Comparison of ENCODE assay signal across 10 mouse cellular contexts in the genomic region with DNA sequence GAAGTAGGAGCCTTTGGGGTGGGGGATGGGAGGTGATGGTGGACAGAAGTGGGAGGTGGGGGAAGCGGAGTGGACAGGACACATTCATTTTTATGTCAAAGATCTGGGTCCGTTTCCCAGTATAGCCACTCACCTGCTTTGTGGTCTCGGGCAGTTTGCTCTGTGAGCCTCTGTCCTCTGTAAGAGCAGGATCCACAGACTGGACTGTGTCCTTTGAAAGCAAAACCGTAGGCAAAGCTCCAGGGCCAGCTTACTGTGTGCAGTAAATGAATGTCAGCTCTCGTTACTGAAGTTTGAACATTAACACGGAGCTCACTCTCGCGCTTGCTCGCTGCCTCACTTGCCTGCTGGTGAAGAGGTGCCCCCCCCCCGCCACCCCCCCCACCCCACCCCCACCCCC.
DNase-seq lines count a peak whose midpoint lies in the region; ATAC-seq and TF ChIP-seq lines count a peak whose summit lies in the region.
"Had no signal": no experiment of that assay in that cellular context is flagged by ENCODE, and none has a peak within 500 bp of the region (broad histone marks: within the 10 kb centered on the region; RNA-seq: fewer than 3 reads in every experiment).

No protein-coding gene starts in this region.

- no peak for TF ChIP-seq CTCF in intestine, postnatal 0 days (IDR thresholded peaks at IDR 0.05; ENCODE audit: low read depth)
- TF ChIP-seq CTCF in left cerebral cortex, adult 2 months (IDR thresholded peaks at IDR 0.05) = no peak

- peak overlapping the region; percentile 52 for H3K4me2 ChIP-seq in intestine, postnatal 0 days (replicated peaks; ENCODE audit: low read depth)
- H3K4me2 ChIP-seq in liver, embryonic 11.5 days = peak overlapping the region; percentile 49
- H3K4me2 ChIP-seq: forebrain, embryonic 12.5 days had no signal

- no peak for DNase-seq in heart, embryonic 10.5 days (ENCODE audit: low spot score)
- no peak for DNase-seq in heart, postnatal 25 days (ENCODE audit: low spot score)
- peak; percentile 58 for DNase-seq in brain, adult 2 months (ENCODE audit: low read depth, low spot score)
- DNase-seq in liver, embryonic 11.5 days (ENCODE audit: low spot score) = no peak
- no peak for DNase-seq in left cerebral cortex, adult 2 months (ENCODE audit: extremely low spot score in 1 of 2, low spot score in 2 of 2)
- no peak for DNase-seq in thymus, postnatal 25 days
- DNase-seq in frontal cortex, postnatal 25 days (ENCODE audit: low spot score in 2 of 2) = no peak
- DNase-seq: thymus, postnatal 4 days had no signal

- no peaks in the 10 kb centered on the region for H3K27me3 ChIP-seq in heart, embryonic 10.5 days (ENCODE audit: insufficient read depth, poor library complexity, severe bottlenecking)
- H3K27me3 ChIP-seq in intestine, postnatal 0 days (replicated peaks; ENCODE audit: control insufficient read depth, insufficient read depth, low read length) = no peaks in the 10 kb centered on the region
- H3K27me3 ChIP-seq in liver, embryonic 11.5 days (replicated peaks; ENCODE audit: control insufficient read depth, insufficient read depth, low read length) = no peaks in the 10 kb centered on the region
- H3K27me3 ChIP-seq: forebrain, embryonic 12.5 days had no signal

- peak; percentile 70 for ATAC-seq in intestine, postnatal 0 days
- peak; percentile 68 for ATAC-seq in liver, embryonic 11.5 days (replicated peaks; ENCODE audit: low FRiP score)

- WGBS in heart, embryonic 10.5 days = 18% methylated on average over 10 of the region's 10 CpGs
- 9% methylated on average over 9 of the region's 10 CpGs for WGBS in intestine, postnatal 0 days
- WGBS in liver, embryonic 11.5 days = 22% methylated on average over 10 of the region's 10 CpGs

- no peak overlapping the region for H3K9ac ChIP-seq in intestine, postnatal 0 days (ENCODE audit: low read depth, low read length)
- H3K9ac ChIP-seq in liver, embryonic 11.5 days (ENCODE audit: low read depth, low read length) = 0 out of 2 replicates have a peak overlapping the region, but pooled peaks have one; percentile 1
- H3K9ac ChIP-seq: forebrain, embryonic 12.5 days had no signal

- H3K27ac ChIP-seq in heart, embryonic 10.5 days = peak overlapping the region; percentile 69
- peak overlapping the region; percentile 73 for H3K27ac ChIP-seq in intestine, postnatal 0 days (ENCODE audit: low read depth, low read length)
- peak overlapping the region; percentile 73 for H3K27ac ChIP-seq in liver, embryonic 11.5 days (ENCODE audit: low read depth, low read length)
- H3K27ac ChIP-seq in left cerebral cortex, adult 2 months = no peak overlapping the region
- H3K27ac ChIP-seq: forebrain, embryonic 12.5 days had no signal

- H3K4me1 ChIP-seq in heart, embryonic 10.5 days = peaks cover 52% of the 10 kb centered on the region
- 0 out of 2 replicates have a peak, but pooled peaks cover 17% of the 10 kb centered on the region for H3K4me1 ChIP-seq in intestine, postnatal 0 days (replicated peaks; ENCODE audit: control insufficient read depth, insufficient read depth, low read length)
- peaks cover 9% of the 10 kb centered on the region; the same call in 1 of the 2 replicates for H3K4me1 ChIP-seq in liver, embryonic 11.5 days (replicated peaks; ENCODE audit: control insufficient read depth, insufficient read depth, low read length)

- peak overlapping the region; percentile 29; the same call in 1 of the 2 replicates for H3K4me3 ChIP-seq in heart, embryonic 10.5 days
- H3K4me3 ChIP-seq in intestine, postnatal 0 days (ENCODE audit: low read depth, low read length) = peak overlapping the region; percentile 12; the same call in 1 of the 2 replicates
- H3K4me3 ChIP-seq in liver, embryonic 11.5 days (ENCODE audit: low read depth, low read length) = peak overlapping the region; percentile 18; the same call in 1 of the 2 replicates
- no peak overlapping the region for H3K4me3 ChIP-seq in left cerebral cortex, adult 2 months
- H3K4me3 ChIP-seq: forebrain, embryonic 12.5 days had no signal

- peaks cover 3% of the 10 kb centered on the region; the same call in 1 of the 2 replicates for H3K36me3 ChIP-seq in heart, embryonic 10.5 days
- no peaks in the 10 kb centered on the region for H3K36me3 ChIP-seq in intestine, postnatal 0 days (ENCODE audit: control insufficient read depth, insufficient read depth)
- no peaks in the 10 kb centered on the region for H3K36me3 ChIP-seq in liver, embryonic 11.5 days (ENCODE audit: control insufficient read depth, insufficient read depth, low read length)
- H3K36me3 ChIP-seq: forebrain, embryonic 12.5 days had no signal

- H3K9me3 ChIP-seq in heart, embryonic 10.5 days = no peaks in the 10 kb centered on the region
- H3K9me3 ChIP-seq in intestine, postnatal 0 days (ENCODE audit: control insufficient read depth) = no peaks in the 10 kb centered on the region
- no peaks in the 10 kb centered on the region for H3K9me3 ChIP-seq in liver, embryonic 11.5 days (ENCODE audit: control insufficient read depth, low read length)
- H3K9me3 ChIP-seq: forebrain, embryonic 12.5 days had no signal

- intact Hi-C loops in heart, postnatal 25 days (cut with DNase I) = no loop called here
- intact Hi-C loops in left cerebral cortex, adult 2 months (cut with DNase I) = no loop called here
